Comparison of ENCODE assay signal across 24 mouse cellular contexts in genomic region chr12:102517647-102518046, GRCm38 (mm10). TPM values are rescaled to one million over a fixed set of nuclear protein-coding genes. Genes with fewer than 3 reads are reported as not detected.
"Had no signal": no experiment of that assay in that cellular context is flagged by ENCODE, and none has a peak within 500 bp of the region (broad histone marks: within the 10 kb centered on the region; RNA-seq: fewer than 3 reads in every experiment).

No protein-coding gene starts in this region.

- H3K4me1 ChIP-seq: limb, embryonic 13.5 days had no signal

- H3K27me3 ChIP-seq: limb, embryonic 13.5 days; midbrain, embryonic 13.5 days; neural tube, embryonic 13.5 days had no signal

- H3K9ac ChIP-seq: limb, embryonic 13.5 days; liver, embryonic 14.5 days; liver, postnatal 0 days; lung, embryonic 14.5 days; midbrain, embryonic 13.5 days; neural tube, embryonic 13.5 days had no signal

- H3K9me3 ChIP-seq: limb, embryonic 10.5 days; limb, embryonic 13.5 days; megakaryocyte, embryonic 14.5 days; midbrain, embryonic 10.5 days; midbrain, embryonic 13.5 days; neural tube, embryonic 13.5 days had no signal

- H3K4me3 ChIP-seq: layer of hippocampus, adult 2 months; limb, embryonic 10.5 days; limb, embryonic 13.5 days; megakaryocyte, embryonic 14.5 days; midbrain, embryonic 10.5 days; midbrain, embryonic 13.5 days; myocyte; neural tube, embryonic 13.5 days had no signal

- H3K27ac ChIP-seq: layer of hippocampus, adult 2 months; limb, embryonic 10.5 days; limb, embryonic 13.5 days; liver, embryonic 14.5 days; midbrain, embryonic 10.5 days; midbrain, embryonic 13.5 days; neural tube, embryonic 13.5 days had no signal

- DNase-seq: kidney, adult 11 months; kidney, adult 8-10 months; kidney, postnatal 14 days; layer of hippocampus, adult 9-11 months; liver; liver, postnatal 0 days; lung, embryonic 14.5 days; lung, postnatal 36 days; retina, postnatal 1 day; thymus, adult 18-20 months; thymus, postnatal 36 days had no signal

- H3K36me3 ChIP-seq: limb, embryonic 10.5 days; limb, embryonic 13.5 days; midbrain, embryonic 10.5 days; midbrain, embryonic 13.5 days; neural tube, embryonic 13.5 days had no signal

- H3K4me2 ChIP-seq: limb, embryonic 13.5 days; lung, embryonic 14.5 days; midbrain, embryonic 13.5 days; neural tube, embryonic 13.5 days had no signal

- ATAC-seq: liver, postnatal 0 days; lung, postnatal 0 days; midbrain, embryonic 13.5 days; midbrain, embryonic 16.5 days had no signal

RNA-seq across cellular contexts. Expression of gene Chga, which starts 37.1 kb away (rescaled TPM):
- total RNA-seq: monocyte, adult 5-6 weeks; neutrophil, adult 5-6 weeks had no signal
- polyA plus RNA-seq: myocyte had no signal
